Mouse (Mus musculus) liver, postnatal 0 days (tissue): Measurements from ENCODE around the gene Mapk3.

Experiments
- CTCF ChIP-seq: sonication (generic); IDR thresholded peaks from 2 replicates; pipeline ENCODE4 v1.5.1; 2016; ENCODE audit warnings: antibody characterized with exemption, low read depth
- EP300 ChIP-seq: IDR thresholded peaks from 2 replicates; pipeline ENCODE4 v1.6.1; 2016; ENCODE audit warnings: antibody characterized with exemption, low read depth, mild to moderate bottlenecking

GRCm38 (mm10) chr7:126800269-126801056 is 41.1 kb downstream of the Mapk3 start:
- no peak for TF ChIP-seq EP300
- no peak for TF ChIP-seq CTCF
